Mouse (Mus musculus): ENCODE results near the gene Tgds. TPM values are rescaled to one million over a fixed set of nuclear protein-coding genes. Genes with fewer than 3 reads are reported as not detected.

The Tgds gene
- polyA plus RNA-seq (2014; fragmentation: Nextera tagmentation; extraction: Ambion mirVana): 30.9 and 33.0 TPM in 2 replicates

DNA sequence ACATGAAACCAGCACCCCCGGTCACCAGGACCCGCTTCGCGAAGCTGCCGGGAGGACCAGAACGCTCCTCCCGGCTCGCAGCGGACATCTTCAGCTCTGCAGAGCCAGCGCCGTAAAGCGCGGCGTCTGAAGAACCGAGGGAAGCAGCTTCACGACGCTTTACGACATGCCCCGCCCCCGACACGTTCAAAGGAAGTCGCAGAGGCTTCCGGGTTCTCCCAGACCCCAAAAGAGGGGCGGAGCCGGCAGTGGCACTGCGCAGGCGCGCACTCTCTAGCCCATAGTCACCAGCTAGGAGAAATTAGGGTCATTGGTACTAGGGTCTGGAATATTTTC, at the start of gene Tgds:
Gene Tgds (minus strand): TSS at position 114 of the 336 bp plus-strand sequence.
- Histone ChIP-seq H3K4me3 (ENCODE audit: control insufficient read depth in 1 of 2, insufficient read depth in 1 of 2, low read depth in 1 of 2, low read length in 2 of 2) (peak within 1 kb of the TSS; percentile 78 to 80), H3K4me1 (ENCODE audit: control insufficient read depth in 2 of 2, insufficient read depth in 2 of 2, low read length in 2 of 2) (peaks cover 2 to 18% of the 10 kb centered on the region in 2 experiments; a peak in 3 of 4 replicates), H3K36me3 (ENCODE audit: control insufficient read depth, insufficient read depth, low read length) (peaks cover 20% of the 10 kb centered on the region), H3K27me3 (ENCODE audit: control insufficient read depth, insufficient read depth, low read length) (no peaks in the 10 kb centered on the region), H3K27ac (replicated peaks in 1 of 2; ENCODE audit: control insufficient read depth in 1 of 2, insufficient read depth in 1 of 2, low read depth in 2 of 2, low read length in 2 of 2) (peak within 1 kb of the TSS; percentile 30 to 64; a peak in 2 of 4 replicates), H3K9ac (ENCODE audit: low read length) (peak within 1 kb of the TSS; percentile 88), H3K4me2 (ENCODE audit: low read length) (peak within 1 kb of the TSS; percentile 92), H3K9me3 (ENCODE audit: control insufficient read depth, low read length) (no peaks in the 10 kb centered on the region)
- under 1% methylated on average over 28 of the region's 28 CpGs for WGBS
- ATAC-seq (ENCODE audit: insufficient number of reproducible peaks, insufficient read depth, low FRiP score, low read depth): peak; percentile 77

DNA sequence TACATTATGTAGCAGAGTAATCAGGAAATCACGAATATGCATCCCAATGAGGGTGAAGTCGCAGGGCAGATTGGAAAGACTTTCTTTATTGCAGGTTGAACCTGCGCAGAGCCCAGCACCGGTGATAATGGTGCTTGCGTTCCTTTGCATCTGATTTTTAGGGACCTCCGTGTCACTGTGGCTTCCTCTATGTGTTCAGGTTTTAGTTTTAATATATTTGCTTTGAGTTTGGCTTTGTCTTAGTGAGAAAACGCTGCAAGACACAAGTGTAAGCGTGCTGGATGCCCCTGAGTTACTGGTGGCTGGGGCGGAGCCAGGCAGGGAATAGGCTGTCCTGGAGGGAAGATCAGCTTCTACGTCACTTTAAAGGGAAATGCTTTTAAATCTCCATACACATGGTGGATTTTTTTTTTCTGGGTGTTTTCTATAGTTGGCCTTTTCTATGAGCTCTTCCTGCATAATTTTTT, 48.2 kb upstream of the Tgds start:
- 5% methylated on average over 10 of the region's 10 CpGs for WGBS
- H3K36me3 ChIP-seq (ENCODE audit: control insufficient read depth, insufficient read depth, low read length): no peaks in the 10 kb centered on the region
- H3K27ac ChIP-seq (replicated peaks in 1 of 2; ENCODE audit: control insufficient read depth in 1 of 2, insufficient read depth in 1 of 2, low read depth in 2 of 2, low read length in 2 of 2): peak overlapping the region; percentile 76 to 80
- H3K4me1 ChIP-seq (ENCODE audit: control insufficient read depth in 2 of 2, insufficient read depth in 2 of 2, low read length in 2 of 2): peaks cover 0 to 4% of the 10 kb centered on the region in 2 experiments; a peak in 1 of 4 replicates
- no peaks in the 10 kb centered on the region for H3K27me3 ChIP-seq (ENCODE audit: control insufficient read depth, insufficient read depth, low read length)
- H3K9ac ChIP-seq (ENCODE audit: low read length): peak overlapping the region; percentile 71
- H3K9me3 ChIP-seq (ENCODE audit: control insufficient read depth, low read length): no peaks in the 10 kb centered on the region
- 0 out of 2 replicates have a peak, but pooled peaks have one; percentile 71 for ATAC-seq (ENCODE audit: insufficient number of reproducible peaks, insufficient read depth, low FRiP score, low read depth)
- peak overlapping the region; percentile 57 to 59 for H3K4me3 ChIP-seq (ENCODE audit: control insufficient read depth in 1 of 2, insufficient read depth in 1 of 2, low read depth in 1 of 2, low read length in 2 of 2)
- H3K4me2 ChIP-seq (ENCODE audit: low read length): peak overlapping the region; percentile 98

DNA sequence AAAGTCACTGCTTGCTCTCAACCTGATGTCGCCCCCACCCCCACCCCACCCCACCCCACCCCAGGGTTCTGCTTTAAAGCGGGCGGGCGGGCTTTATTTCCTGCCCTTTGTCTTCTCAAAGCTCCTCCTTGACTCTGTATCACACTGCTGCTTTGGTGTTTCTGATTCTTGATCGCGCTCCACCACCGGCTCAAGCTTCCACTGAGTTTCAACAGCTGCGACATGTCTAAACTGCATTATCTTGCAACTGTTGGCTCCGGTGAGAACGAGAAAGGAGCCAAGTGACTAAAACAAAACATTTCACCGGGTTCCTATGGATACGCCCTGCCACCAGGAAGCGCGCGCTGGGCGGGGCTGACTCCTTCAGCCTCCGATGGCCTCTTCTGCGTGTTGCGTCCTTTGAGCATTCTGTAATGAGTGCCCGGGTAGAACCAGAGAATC, 47.6 kb upstream of the Tgds start:
- ATAC-seq (ENCODE audit: insufficient number of reproducible peaks, insufficient read depth, low FRiP score, low read depth): peak; percentile 77

DNA sequence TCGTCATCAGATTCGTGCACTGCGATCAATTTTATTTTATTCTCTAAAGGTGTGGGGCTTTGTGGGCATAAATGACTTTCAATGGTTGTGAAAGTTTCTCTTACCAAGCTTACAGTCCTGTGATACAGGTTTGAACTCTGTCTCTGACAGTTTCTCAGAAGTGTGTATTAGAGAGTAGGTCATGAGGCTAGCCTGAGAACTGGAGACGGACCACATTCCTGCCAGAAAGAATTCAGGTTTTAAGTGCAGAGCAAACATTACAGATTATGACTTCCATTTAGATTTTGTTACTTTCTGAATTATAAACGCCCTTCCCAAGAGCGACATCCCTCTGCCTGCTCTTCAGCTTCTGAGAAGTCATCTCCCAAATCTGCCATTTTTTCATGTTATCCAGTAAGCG, 47.1 kb upstream of the Tgds start:
- Histone ChIP-seq H3K9me3 (ENCODE audit: control insufficient read depth, low read length) (no peaks in the 10 kb centered on the region), H3K4me2 (ENCODE audit: low read length) (peak overlapping the region; percentile 98), H3K27me3 (ENCODE audit: control insufficient read depth, insufficient read depth, low read length) (no peaks in the 10 kb centered on the region), H3K36me3 (ENCODE audit: control insufficient read depth, insufficient read depth, low read length) (no peaks in the 10 kb centered on the region), H3K4me1 (ENCODE audit: control insufficient read depth in 2 of 2, insufficient read depth in 2 of 2, low read length in 2 of 2) (peaks cover 0 to 4% of the 10 kb centered on the region in 2 experiments; a peak in 1 of 4 replicates), H3K9ac (ENCODE audit: low read length) (peak overlapping the region; percentile 71), H3K4me3 (ENCODE audit: control insufficient read depth in 1 of 2, insufficient read depth in 1 of 2, low read depth in 1 of 2, low read length in 2 of 2) (peak overlapping the region; percentile 57 to 59), H3K27ac (replicated peaks in 1 of 2; ENCODE audit: control insufficient read depth in 1 of 2, insufficient read depth in 1 of 2, low read depth in 2 of 2, low read length in 2 of 2) (peak overlapping the region; percentile 49 to 80; a peak in 1 of 4 replicates)
- WGBS: 31% methylated on average over 7 of the region's 7 CpGs
- no peak for ATAC-seq (ENCODE audit: insufficient number of reproducible peaks, insufficient read depth, low FRiP score, low read depth)

More for the DNA sequence above, 47.6 kb upstream of the Tgds start:
- Histone ChIP-seq H3K4me2 (ENCODE audit: low read length) (peak overlapping the region; percentile 98), H3K27ac (replicated peaks in 1 of 2; ENCODE audit: control insufficient read depth in 1 of 2, insufficient read depth in 1 of 2, low read depth in 2 of 2, low read length in 2 of 2) (peak overlapping the region; percentile 76 to 80), H3K27me3 (ENCODE audit: control insufficient read depth, insufficient read depth, low read length) (no peaks in the 10 kb centered on the region), H3K4me1 (ENCODE audit: control insufficient read depth in 2 of 2, insufficient read depth in 2 of 2, low read length in 2 of 2) (peaks cover 0 to 4% of the 10 kb centered on the region in 2 experiments; a peak in 1 of 4 replicates), H3K9me3 (ENCODE audit: control insufficient read depth, low read length) (no peaks in the 10 kb centered on the region), H3K9ac (ENCODE audit: low read length) (peak overlapping the region; percentile 71), H3K4me3 (ENCODE audit: control insufficient read depth in 1 of 2, insufficient read depth in 1 of 2, low read depth in 1 of 2, low read length in 2 of 2) (peak overlapping the region; percentile 57 to 59), H3K36me3 (ENCODE audit: control insufficient read depth, insufficient read depth, low read length) (no peaks in the 10 kb centered on the region)
- WGBS: under 1% methylated on average over 20 of the region's 20 CpGs

DNA sequence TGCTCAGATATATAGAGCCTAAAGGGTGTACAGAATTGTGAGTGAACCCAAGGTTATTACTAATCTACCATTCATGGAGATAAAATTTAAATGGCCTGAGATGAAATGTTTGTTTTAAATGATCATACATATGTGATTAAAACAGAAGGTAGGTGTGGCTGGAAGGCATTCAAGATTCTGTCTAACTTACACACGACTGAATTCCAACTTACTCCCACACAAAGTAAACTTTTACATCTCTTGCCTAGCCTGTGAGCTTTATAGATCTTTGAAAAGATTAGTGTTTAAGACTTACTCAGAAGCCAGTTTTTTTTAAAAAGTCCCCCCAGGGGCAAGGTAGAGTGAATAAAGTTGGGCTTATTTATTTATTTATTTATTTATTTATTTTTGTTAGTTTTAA, 46.7 kb upstream of the Tgds start:
- ATAC-seq (ENCODE audit: insufficient number of reproducible peaks, insufficient read depth, low FRiP score, low read depth): no peak
- Histone ChIP-seq H3K27me3 (ENCODE audit: control insufficient read depth, insufficient read depth, low read length) (no peaks in the 10 kb centered on the region), H3K4me3 (ENCODE audit: control insufficient read depth in 1 of 2, insufficient read depth in 1 of 2, low read depth in 1 of 2, low read length in 2 of 2) (no peak overlapping the region), H3K9me3 (ENCODE audit: control insufficient read depth, low read length) (no peaks in the 10 kb centered on the region), H3K27ac (replicated peaks in 1 of 2; ENCODE audit: control insufficient read depth in 1 of 2, insufficient read depth in 1 of 2, low read depth in 2 of 2, low read length in 2 of 2) (no peak overlapping the region), H3K4me1 (ENCODE audit: control insufficient read depth in 2 of 2, insufficient read depth in 2 of 2, low read length in 2 of 2) (peaks cover 0 to 4% of the 10 kb centered on the region in 2 experiments; a peak in 1 of 4 replicates), H3K9ac (ENCODE audit: low read length) (no peak overlapping the region), H3K4me2 (ENCODE audit: low read length) (peak overlapping the region; percentile 98), H3K36me3 (ENCODE audit: control insufficient read depth, insufficient read depth, low read length) (no peaks in the 10 kb centered on the region)
- WGBS: 38% methylated on average over 1 of the region's 1 CpGs

DNA sequence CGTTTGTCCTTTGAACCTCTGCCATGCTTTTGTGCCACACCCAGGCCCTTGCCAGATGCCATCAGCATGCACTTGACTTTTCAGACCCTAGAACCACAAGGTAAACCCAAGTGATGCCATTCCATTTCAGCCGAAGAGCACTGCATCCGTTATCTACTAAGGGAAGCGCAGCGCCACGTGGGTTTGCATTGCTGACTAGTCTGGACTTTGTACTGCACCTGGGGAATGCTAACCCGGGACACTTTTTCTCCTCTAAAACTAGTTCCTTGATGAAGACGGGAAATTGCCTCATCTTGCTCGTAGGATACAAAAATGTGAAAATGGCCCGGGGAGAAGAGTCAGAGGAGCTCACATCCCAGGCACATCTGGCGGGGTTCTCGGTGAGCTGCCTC, 43.1 kb upstream of the Tgds start:
- H3K9me3 ChIP-seq (ENCODE audit: control insufficient read depth, low read length): no peaks in the 10 kb centered on the region
- no peak overlapping the region for H3K4me3 ChIP-seq (ENCODE audit: control insufficient read depth in 1 of 2, insufficient read depth in 1 of 2, low read depth in 1 of 2, low read length in 2 of 2)
- peaks cover 2 to 4% of the 10 kb centered on the region in 2 experiments; a peak in 2 of 4 replicates for H3K4me1 ChIP-seq (ENCODE audit: control insufficient read depth in 2 of 2, insufficient read depth in 2 of 2, low read length in 2 of 2)
- H3K27me3 ChIP-seq (ENCODE audit: control insufficient read depth, insufficient read depth, low read length): no peaks in the 10 kb centered on the region
- WGBS: 79% methylated on average over 12 of the region's 12 CpGs
- ATAC-seq (ENCODE audit: insufficient number of reproducible peaks, insufficient read depth, low FRiP score, low read depth): no peak
- no peaks in the 10 kb centered on the region for H3K36me3 ChIP-seq (ENCODE audit: control insufficient read depth, insufficient read depth, low read length)
- no peak overlapping the region for H3K9ac ChIP-seq (ENCODE audit: low read length)
- no peak overlapping the region for H3K4me2 ChIP-seq (ENCODE audit: low read length)
- H3K27ac ChIP-seq (replicated peaks in 1 of 2; ENCODE audit: control insufficient read depth in 1 of 2, insufficient read depth in 1 of 2, low read depth in 2 of 2, low read length in 2 of 2): no peak overlapping the region

DNA sequence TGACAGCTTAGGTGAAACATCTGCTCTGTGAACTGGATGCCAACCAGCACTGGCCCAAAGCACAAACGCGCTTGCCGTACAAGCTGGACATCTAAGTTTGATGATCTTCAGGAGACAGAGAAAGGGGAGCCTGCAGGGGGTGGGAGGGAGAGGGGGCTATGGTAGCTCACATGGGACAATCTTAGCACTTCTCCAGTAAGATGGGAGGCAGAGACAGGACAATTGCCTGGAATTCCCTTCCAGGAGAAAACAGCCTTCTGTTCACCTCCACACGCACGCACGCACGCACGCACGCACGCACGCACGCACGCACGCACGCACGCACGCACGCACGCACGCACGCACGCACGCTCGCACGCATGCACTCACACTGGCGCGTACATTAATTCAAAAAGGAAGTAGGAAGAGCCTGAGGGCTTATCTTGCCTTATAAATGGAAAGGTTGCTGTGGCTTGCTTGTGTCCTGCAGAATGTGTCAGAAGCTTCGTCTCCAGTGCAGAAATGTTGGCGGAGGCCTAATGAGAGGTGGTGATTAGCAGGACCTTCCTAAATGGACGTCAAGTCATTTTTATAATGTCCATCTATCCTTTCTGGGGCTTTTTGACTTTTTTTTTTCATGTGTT, 42.6 kb upstream of the Tgds start:
- WGBS: 74% methylated on average over 30 of the region's 30 CpGs

More for the DNA sequence above, 42.6 kb upstream of the Tgds start:
- no peak overlapping the region for H3K4me2 ChIP-seq (ENCODE audit: low read length)
- no peaks in the 10 kb centered on the region for H3K27me3 ChIP-seq (ENCODE audit: control insufficient read depth, insufficient read depth, low read length)
- peaks cover 2 to 4% of the 10 kb centered on the region in 2 experiments; a peak in 2 of 4 replicates for H3K4me1 ChIP-seq (ENCODE audit: control insufficient read depth in 2 of 2, insufficient read depth in 2 of 2, low read length in 2 of 2)
- H3K36me3 ChIP-seq (ENCODE audit: control insufficient read depth, insufficient read depth, low read length): 0 out of 2 replicates have a peak, but pooled peaks cover under 1% of the 10 kb centered on the region
- no peak for ATAC-seq (ENCODE audit: insufficient number of reproducible peaks, insufficient read depth, low FRiP score, low read depth)
- H3K9ac ChIP-seq (ENCODE audit: low read length): no peak overlapping the region
- no peak overlapping the region for H3K4me3 ChIP-seq (ENCODE audit: control insufficient read depth in 1 of 2, insufficient read depth in 1 of 2, low read depth in 1 of 2, low read length in 2 of 2)
- no peaks in the 10 kb centered on the region for H3K9me3 ChIP-seq (ENCODE audit: control insufficient read depth, low read length)
- H3K27ac ChIP-seq (replicated peaks in 1 of 2; ENCODE audit: control insufficient read depth in 1 of 2, insufficient read depth in 1 of 2, low read depth in 2 of 2, low read length in 2 of 2): no peak overlapping the region
